Mouse (Mus musculus) B cell, adult 2 months (primary cell): ENCODE measurements around the gene Eef1b2.
A peak's percentile ranks its signal among the peaks of the same experiment; 100 is the strongest.
"Not testable (repeated sequence)": the region's sequence is repeated elsewhere in the genome, so short reads cannot be mapped to it uniquely, and the experiment has no call there.

ENCODE experiments used
- DNase-seq, 2 experiments: peaks; one replicate each; pipeline ENCODE4 v3.0.0; 2022

Gene Eef1b2

GRCm38 (mm10) chr1:63176604-63177421, at the start of gene Eef1b2, which contains the start of gene Ndufs1:
TSS of gene Eef1b2 (plus strand) at chr1:63176825.
TSS of gene Ndufs1 (minus strand) at chr1:63176833.
- DNase-seq, result peak; percentile 92 to 93

GRCm38 (mm10) chr1:63129273-63129672, 47.4 kb upstream of the Eef1b2 start:
- no peak for DNase-seq

DNA sequence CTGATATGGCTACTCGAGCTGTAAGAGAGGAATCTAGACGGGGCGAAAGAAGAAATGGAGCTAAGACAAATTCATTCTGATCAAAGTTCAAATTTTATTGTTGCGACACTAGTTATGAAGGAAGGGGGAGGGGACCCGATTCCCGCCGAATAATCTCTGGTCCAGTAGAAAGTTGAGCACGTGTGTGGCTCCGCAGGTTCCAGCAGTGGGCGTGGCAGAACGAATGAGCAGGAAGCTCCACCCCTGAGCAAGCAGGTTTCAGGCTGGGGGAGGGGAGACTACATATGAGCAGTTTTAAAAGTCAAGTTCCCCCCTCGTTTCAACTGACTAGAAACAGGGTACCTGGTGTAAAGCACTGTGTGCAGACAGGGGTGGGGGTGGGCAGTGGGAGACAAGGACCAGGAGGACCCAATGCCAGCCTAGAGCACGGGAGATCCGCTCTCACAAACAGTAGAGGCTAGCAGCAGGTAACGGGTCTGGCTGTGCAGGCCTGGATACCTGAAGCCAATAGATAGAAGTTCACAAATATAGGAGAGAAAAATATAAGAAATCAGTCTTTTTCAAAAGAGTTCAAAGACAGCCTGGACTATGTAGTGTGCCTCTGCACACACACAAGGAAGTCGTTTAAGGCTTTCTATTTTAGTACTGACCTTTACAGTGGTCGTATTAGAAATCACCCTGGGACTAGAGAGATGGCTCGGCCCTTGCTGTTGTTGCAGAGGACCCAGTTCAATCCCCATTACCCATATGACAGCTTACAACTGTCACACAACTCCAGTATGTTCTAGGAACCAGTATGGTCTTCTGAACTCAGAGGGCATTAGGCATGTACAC, 46.6 kb upstream of the Eef1b2 start:
- peak in 1 of 2 experiments; percentile 31 for DNase-seq

GRCm38 (mm10) chr1:63130883-63131282, 45.7 kb upstream of the Eef1b2 start:
- no peak for DNase-seq

DNA sequence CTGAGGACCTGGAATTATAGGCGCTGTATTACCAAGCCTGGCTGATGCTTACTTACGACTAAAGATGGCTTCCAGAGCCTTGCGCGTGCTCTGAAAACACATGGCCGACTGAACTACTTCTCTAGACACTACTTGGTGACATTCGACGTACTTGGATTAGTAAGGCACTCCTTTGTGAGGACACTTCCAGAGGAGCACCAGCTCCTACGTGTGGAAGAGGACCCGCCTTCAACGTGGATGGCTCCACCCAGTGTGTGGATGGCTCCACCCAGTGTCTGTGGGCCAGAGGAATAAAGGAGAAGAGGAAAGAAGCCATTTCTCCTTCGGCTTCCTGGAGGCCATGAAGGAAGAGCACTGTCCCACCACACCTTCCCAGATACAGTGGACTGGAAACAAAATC, 44.9 kb upstream of the Eef1b2 start:
- DNase-seq, result no peak

GRCm38 (mm10) chr1:63134530-63134929, 42.1 kb upstream of the Eef1b2 start:
- no peak for DNase-seq

GRCm38 (mm10) chr1:63137971-63138370, 38.7 kb upstream of the Eef1b2 start:
- no peak for DNase-seq

GRCm38 (mm10) chr1:63138586-63138985, 38.0 kb upstream of the Eef1b2 start:
- DNase-seq, result not testable (repeated sequence)

GRCm38 (mm10) chr1:63140231-63140630, 36.4 kb upstream of the Eef1b2 start:
- no peak for DNase-seq

GRCm38 (mm10) chr1:63168638-63169037, 8.0 kb upstream of the Eef1b2 start:
- DNase-seq, result no peak

DNA sequence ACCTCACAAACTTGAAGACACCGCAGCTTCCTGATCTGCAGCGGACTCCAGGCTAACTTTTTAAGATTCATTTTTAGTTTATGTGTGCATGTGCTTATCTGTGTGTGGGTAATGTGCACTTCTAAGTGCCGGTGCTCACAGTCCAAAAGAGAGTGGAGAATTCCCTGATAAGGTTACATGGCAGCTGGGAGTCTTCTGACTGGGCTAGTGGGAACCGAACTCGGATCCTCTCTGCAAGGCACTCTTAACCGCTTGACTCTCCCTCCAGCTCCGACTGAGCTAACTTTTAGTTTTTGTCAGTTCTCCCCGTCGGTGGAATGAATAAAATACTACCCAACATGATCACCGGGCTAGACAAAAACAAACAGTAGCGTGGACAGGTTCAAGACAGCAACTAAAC, 772 bp upstream of the Eef1b2 start:
- no peak for DNase-seq

- no peak for DNase-seq
These were observed 394 bp upstream of the Eef1b2 start for GRCm38 (mm10) chr1:63176259-63176603.

- DNase-seq, result no peak
These were observed 1.7 kb downstream of the Eef1b2 start for GRCm38 (mm10) chr1:63178308-63178707.

- no peak for DNase-seq
These were observed 3.5 kb downstream of the Eef1b2 start for GRCm38 (mm10) chr1:63180122-63180521.

GRCm38 (mm10) chr1:63180575-63180974, 4.0 kb downstream of the Eef1b2 start:
- not testable (repeated sequence) for DNase-seq

DNA sequence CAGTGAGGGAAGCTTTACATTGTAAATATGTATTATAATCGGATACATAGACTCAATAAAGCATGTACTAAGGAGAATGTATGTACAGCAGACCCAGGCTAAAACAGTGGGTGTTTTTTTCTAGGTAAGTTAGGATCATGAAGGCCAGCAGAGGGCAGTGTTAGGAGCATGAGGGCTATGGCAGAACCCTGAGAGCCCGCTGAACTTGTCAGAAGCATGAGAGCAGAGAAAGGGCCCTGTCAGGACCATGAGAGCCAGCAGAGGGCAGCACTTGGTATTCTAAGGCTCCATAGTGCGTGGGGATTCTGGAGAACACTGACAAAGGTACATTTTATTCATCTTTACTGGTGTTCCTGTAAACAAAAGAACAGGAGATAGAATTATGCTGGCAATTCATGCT, 4.4 kb downstream of the Eef1b2 start:
- peak; percentile 91 to 94 for DNase-seq

DNA sequence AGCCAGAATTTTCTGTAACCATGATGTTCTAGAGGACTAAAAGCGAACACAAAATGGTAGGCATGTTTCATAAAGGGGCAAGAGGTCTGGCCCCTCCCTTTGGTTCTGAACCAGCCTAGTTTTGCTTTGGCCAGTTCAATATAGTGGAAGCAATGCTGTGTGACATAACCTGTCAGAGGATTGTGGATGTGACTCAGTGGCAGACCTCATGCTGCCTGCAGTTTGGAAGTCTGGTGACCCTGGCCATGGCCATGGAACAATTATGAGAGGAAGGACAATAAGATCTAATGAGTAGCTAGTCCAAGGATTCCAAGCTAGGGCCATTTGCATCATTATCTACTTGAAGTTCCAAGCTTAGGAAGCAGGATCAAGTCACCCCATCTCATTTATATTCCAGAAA, 4.9 kb downstream of the Eef1b2 start:
- DNase-seq, result no peak

GRCm38 (mm10) chr1:63182212-63182611, 5.6 kb downstream of the Eef1b2 start:
- DNase-seq, result no peak

DNA sequence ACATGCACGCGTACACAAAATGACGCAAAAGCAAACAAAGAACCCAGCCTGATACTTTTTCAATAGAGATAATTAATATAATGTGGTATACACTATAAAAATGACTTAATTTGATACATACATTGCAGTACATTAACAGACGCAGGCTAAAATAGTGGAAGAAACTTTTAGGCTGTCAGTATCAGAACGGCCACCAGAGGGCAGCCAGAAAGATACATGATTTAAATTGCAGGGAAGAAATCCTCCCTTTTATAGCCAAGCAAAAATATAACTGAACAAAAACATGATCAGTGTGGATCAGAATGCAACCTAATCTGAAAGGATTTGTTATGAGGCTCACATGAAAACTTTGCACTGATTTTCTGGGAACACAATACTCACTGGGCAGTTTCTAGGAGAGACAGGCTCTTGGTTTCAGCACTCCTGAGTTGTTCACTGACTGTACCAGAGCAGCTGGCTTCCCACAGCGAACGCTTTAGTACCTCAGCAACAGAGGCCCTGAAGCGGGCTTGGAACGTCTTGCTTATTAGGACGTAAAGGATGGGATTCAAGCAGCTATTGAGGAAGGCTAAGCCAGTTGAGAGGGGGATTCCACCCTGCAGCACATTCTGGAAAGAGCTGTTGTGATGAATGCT, 6.1 kb downstream of the Eef1b2 start:
- peak; percentile 57 to 67 for DNase-seq

GRCm38 (mm10) chr1:63185430-63185829, 8.8 kb downstream of the Eef1b2 start:
- DNase-seq, result not testable (repeated sequence)

DNA sequence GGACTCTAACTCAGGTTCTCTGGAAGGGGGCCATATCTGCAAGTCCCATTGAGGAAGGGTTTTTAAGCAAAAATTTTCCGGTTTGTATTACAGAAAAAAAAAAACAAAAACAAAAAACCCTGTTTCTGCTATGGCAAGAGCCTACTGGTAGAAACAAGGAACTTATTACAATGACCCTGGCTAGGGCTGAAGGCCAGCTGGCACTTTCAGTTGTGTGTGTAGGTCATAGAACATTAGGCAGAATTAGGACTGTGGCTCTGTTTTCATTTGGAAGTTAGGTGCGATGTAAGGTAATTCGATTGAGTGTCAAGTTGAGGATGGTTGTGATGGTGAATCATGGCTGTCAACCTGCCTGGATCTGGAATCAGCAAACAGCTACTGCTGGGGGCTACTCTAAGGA, 11.9 kb downstream of the Eef1b2 start:
- DNase-seq, result no peak

- DNase-seq, result no peak
These were observed 14.2 kb downstream of the Eef1b2 start for GRCm38 (mm10) chr1:63190851-63191250.

- no peak for DNase-seq
These were observed 15.9 kb downstream of the Eef1b2 start for GRCm38 (mm10) chr1:63192306-63193065.
